Mouse (Mus musculus) myocyte (in vitro differentiated cells): ENCODE data around the gene Rac2.

Experiments used
- E2F4 ChIP-seq: IDR thresholded peaks from one replicate; pipeline ENCODE4 v1.6.1; 2011; ENCODE audit warnings: mild to moderate bottlenecking, control low read depth, moderate library complexity; ENCODE audit not compliant: insufficient read depth
- POLR2A ChIP-seq: IDR thresholded peaks from one replicate; pipeline ENCODE4 v1.6.1; 2011; ENCODE audit warnings: low read depth, mild to moderate bottlenecking, control low read depth, moderate library complexity; ENCODE audit not compliant: insufficient read length
- REST ChIP-seq: IDR thresholded peaks from one replicate; pipeline ENCODE4 v1.6.1; 2011; ENCODE audit warnings: mild to moderate bottlenecking, control low read depth, moderate library complexity; ENCODE audit not compliant: insufficient read depth, insufficient read length

GRCm38 (mm10) chr15:78544561-78545001, 28.0 kb downstream of the Rac2 start, which contains the start of gene Sstr3:
- TF ChIP-seq E2F4 (no peak), POLR2A (no peak), REST (no peak)
